Mouse (Mus musculus) spleen, adult 2 months (tissue): Measurements from ENCODE around the gene Kat2b.

ENCODE experiments used
- CTCF ChIP-seq: fragments of 200-500 bp; IDR thresholded peaks from 2 replicates; pipeline ENCODE4 v1.5.1; 2011; ENCODE audit warnings: mild to moderate bottlenecking, inconsistent platforms; ENCODE audit not compliant: insufficient read depth, insufficient read length, insufficient replicate concordance; ENCODE audit errors: extremely low read depth
- POLR2A ChIP-seq: fragments of 200-500 bp; IDR thresholded peaks from 2 replicates; pipeline ENCODE4 v1.6.1; 2011; ENCODE audit warnings: low read depth, low read length, inconsistent platforms

GRCm38 (mm10) chr17:53689946-53690345 lies 123.3 kb downstream of the Kat2b start:
- TF ChIP-seq CTCF (no peak), POLR2A (no peak)
